Mouse (Mus musculus): ENCODE measurements around the gene Hist1h2bb. TPM values are rescaled to one million over a fixed set of nuclear protein-coding genes. Genes with fewer than 3 reads are reported as not detected.
A peak's percentile ranks its signal among the peaks of the same experiment; 100 is the strongest.
"Not testable (repeated sequence)": the region's sequence is repeated elsewhere in the genome, so short reads cannot be mapped to it uniquely, and the experiment has no call there.

Hist1h2bb gene
- 3.1 and 4.6 TPM in 2 replicates for polyA plus RNA-seq (2014; fragmentation: Nextera tagmentation; extraction: Ambion mirVana)

DNA sequence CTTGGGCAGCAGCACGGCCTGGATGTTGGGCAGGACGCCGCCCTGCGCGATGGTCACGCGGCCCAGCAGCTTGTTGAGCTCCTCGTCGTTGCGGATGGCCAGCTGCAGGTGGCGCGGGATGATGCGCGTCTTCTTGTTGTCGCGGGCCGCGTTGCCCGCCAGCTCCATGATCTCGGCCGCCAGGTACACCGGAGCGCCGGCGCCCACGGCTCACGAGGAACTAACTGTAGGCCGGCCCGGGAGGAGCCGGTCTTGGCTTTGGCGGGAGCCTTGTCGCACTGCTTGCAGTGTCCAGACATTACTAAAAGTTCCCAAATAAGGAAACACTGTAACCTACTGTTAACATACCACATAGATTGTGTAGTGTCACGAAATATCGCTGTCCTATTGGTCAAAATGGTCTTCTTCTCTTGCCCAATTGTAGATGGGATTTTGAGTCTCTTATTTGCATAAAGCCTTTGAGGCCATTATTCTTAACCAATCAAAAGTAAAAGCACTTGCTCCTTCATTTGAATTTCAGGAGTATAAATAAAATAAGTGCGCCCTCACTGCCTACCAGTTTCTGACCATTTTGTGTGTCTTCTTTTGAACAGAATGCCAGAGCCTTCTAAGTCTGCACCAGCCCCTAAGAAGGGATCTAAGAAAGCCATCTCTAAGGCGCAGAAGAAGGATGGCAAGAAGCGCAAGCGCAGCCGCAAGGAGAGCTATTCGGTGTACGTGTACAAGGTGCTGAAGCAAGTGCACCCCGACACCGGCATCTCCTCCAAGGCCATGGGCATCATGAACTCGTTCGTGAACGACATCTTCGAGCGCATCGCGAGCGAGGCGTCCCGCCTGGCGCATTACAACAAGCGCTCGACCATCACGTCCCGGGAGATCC is at the start of gene Hist1h2bb:
Gene Hist1h2bb, plus strand, starts transcription at position 534 of the 880 bp plus-strand sequence.
- Histone ChIP-seq H3K4me1 (replicated peaks; ENCODE audit: control insufficient read depth, insufficient read depth, low read length) (peaks cover 18% of the 10 kb centered on the region), H3K9ac (ENCODE audit: low read depth, low read length) (peak within 1 kb of the TSS; percentile 88), H3K4me2 (peak within 1 kb of the TSS; percentile 60), H3K4me3 (ENCODE audit: low read depth, low read length) (peak within 1 kb of the TSS; percentile 47), H3K27ac (ENCODE audit: low read depth, low read length) (peak within 1 kb of the TSS; percentile 100)
- peak; percentile 80 for ATAC-seq (replicated peaks; ENCODE audit: low FRiP score)
- not testable (repeated sequence) for H3K9me3 ChIP-seq (ENCODE audit: control insufficient read depth, low read length); H3K36me3 ChIP-seq (ENCODE audit: control insufficient read depth, insufficient read depth, low read length); H3K27me3 ChIP-seq (replicated peaks; ENCODE audit: control insufficient read depth, insufficient read depth, low read length)
- peak; percentile 84 for DNase-seq (ENCODE audit: low spot score)
- WGBS = under 1% methylated on average over 37 of the region's 58 CpGs

- under 1% methylated on average over 23 of the region's 32 CpGs for WGBS
- Histone ChIP-seq H3K4me2 (peak overlapping the region; percentile 59), H3K9ac (ENCODE audit: low read depth, low read length) (peak overlapping the region; percentile 73), H3K27me3 (replicated peaks; ENCODE audit: control insufficient read depth, insufficient read depth, low read length) (no peaks in the 10 kb centered on the region), H3K4me1 (replicated peaks; ENCODE audit: control insufficient read depth, insufficient read depth, low read length) (peaks cover 16% of the 10 kb centered on the region), H3K9me3 (ENCODE audit: control insufficient read depth, low read length) (no peaks in the 10 kb centered on the region), H3K4me3 (ENCODE audit: low read depth, low read length) (peak overlapping the region; percentile 42), H3K36me3 (ENCODE audit: control insufficient read depth, insufficient read depth, low read length) (no peaks in the 10 kb centered on the region), H3K27ac (ENCODE audit: low read depth, low read length) (peak overlapping the region; percentile 99)
- ATAC-seq (replicated peaks; ENCODE audit: low FRiP score) (peak; percentile 72), DNase-seq (ENCODE audit: low spot score) (peak; percentile 57)
Observed at GRCm38 (mm10) chr13:23697491-23698299, 48.8 kb upstream of the Hist1h2bb start.

- Histone ChIP-seq H3K9ac (ENCODE audit: low read depth, low read length) (peak within 1 kb of the TSS; percentile 73), H3K4me3 (ENCODE audit: low read depth, low read length) (peak within 1 kb of the TSS; percentile 42), H3K4me1 (replicated peaks; ENCODE audit: control insufficient read depth, insufficient read depth, low read length) (peaks cover 16% of the 10 kb centered on the region), H3K36me3 (ENCODE audit: control insufficient read depth, insufficient read depth, low read length) (no peaks in the 10 kb centered on the region), H3K9me3 (ENCODE audit: control insufficient read depth, low read length) (no peaks in the 10 kb centered on the region), H3K27ac (ENCODE audit: low read depth, low read length) (peak within 1 kb of the TSS; percentile 99), H3K4me2 (peak within 1 kb of the TSS; percentile 59), H3K27me3 (replicated peaks; ENCODE audit: control insufficient read depth, insufficient read depth, low read length) (no peaks in the 10 kb centered on the region)
- ATAC-seq (replicated peaks; ENCODE audit: low FRiP score) (peak; percentile 93), DNase-seq (ENCODE audit: low spot score) (peak; percentile 99)
- WGBS = under 1% methylated on average over 20 of the region's 22 CpGs
Observed at GRCm38 (mm10) chr13:23698300-23698693, 48.2 kb upstream of the Hist1h2bb start, which contains the start of gene Hist1h4c. Gene Hist1h4c (minus strand): TSS chr13:23698454.

DNA sequence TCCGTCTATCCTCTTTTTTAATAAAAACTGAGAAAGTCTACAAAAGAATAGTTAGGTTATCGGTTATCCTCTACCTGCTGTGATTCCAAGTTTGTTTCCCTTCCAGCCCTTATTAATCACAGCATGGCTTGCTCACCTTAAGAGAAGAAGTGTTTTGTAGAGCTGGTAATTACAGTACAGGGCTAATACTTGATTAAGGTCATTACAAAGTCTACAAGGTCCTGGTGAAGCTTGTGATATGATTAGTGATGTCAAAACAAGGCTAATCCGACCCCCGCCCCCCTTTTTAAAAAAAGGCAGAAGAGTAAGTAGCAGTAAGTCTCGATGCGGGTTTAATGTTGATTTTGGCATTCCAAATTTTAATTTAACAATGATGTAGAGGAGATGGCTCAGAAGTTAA is 47.5 kb upstream of the Hist1h2bb start:
- Histone ChIP-seq H3K4me1 (replicated peaks; ENCODE audit: control insufficient read depth, insufficient read depth, low read length) (peaks cover 16% of the 10 kb centered on the region), H3K4me2 (peak overlapping the region; percentile 35), H3K4me3 (ENCODE audit: low read depth, low read length) (no peak overlapping the region), H3K36me3 (ENCODE audit: control insufficient read depth, insufficient read depth, low read length) (no peaks in the 10 kb centered on the region), H3K9me3 (ENCODE audit: control insufficient read depth, low read length) (no peaks in the 10 kb centered on the region), H3K27me3 (replicated peaks; ENCODE audit: control insufficient read depth, insufficient read depth, low read length) (no peaks in the 10 kb centered on the region), H3K27ac (ENCODE audit: low read depth, low read length) (peak overlapping the region; percentile 78), H3K9ac (ENCODE audit: low read depth, low read length) (peak overlapping the region; percentile 27; the same call in 1 of the 2 replicates)
- DNase-seq (ENCODE audit: low spot score) = no peak
- 76% methylated on average over 6 of the region's 6 CpGs for WGBS
- ATAC-seq (replicated peaks; ENCODE audit: low FRiP score) = no peak

GRCm38 (mm10) chr13:23699767-23700166 is 46.8 kb upstream of the Hist1h2bb start:
- Histone ChIP-seq H3K4me1 (replicated peaks; ENCODE audit: control insufficient read depth, insufficient read depth, low read length) (peaks cover 16% of the 10 kb centered on the region), H3K9me3 (ENCODE audit: control insufficient read depth, low read length) (no peaks in the 10 kb centered on the region), H3K36me3 (ENCODE audit: control insufficient read depth, insufficient read depth, low read length) (no peaks in the 10 kb centered on the region), H3K4me2 (no peak overlapping the region), H3K27me3 (replicated peaks; ENCODE audit: control insufficient read depth, insufficient read depth, low read length) (no peaks in the 10 kb centered on the region), H3K9ac (ENCODE audit: low read depth, low read length) (no peak overlapping the region), H3K27ac (ENCODE audit: low read depth, low read length) (no peak overlapping the region), H3K4me3 (ENCODE audit: low read depth, low read length) (no peak overlapping the region)
- ATAC-seq (replicated peaks; ENCODE audit: low FRiP score) (no peak), DNase-seq (ENCODE audit: low spot score) (no peak)
- WGBS = 69% methylated on average over 3 of the region's 3 CpGs

DNA sequence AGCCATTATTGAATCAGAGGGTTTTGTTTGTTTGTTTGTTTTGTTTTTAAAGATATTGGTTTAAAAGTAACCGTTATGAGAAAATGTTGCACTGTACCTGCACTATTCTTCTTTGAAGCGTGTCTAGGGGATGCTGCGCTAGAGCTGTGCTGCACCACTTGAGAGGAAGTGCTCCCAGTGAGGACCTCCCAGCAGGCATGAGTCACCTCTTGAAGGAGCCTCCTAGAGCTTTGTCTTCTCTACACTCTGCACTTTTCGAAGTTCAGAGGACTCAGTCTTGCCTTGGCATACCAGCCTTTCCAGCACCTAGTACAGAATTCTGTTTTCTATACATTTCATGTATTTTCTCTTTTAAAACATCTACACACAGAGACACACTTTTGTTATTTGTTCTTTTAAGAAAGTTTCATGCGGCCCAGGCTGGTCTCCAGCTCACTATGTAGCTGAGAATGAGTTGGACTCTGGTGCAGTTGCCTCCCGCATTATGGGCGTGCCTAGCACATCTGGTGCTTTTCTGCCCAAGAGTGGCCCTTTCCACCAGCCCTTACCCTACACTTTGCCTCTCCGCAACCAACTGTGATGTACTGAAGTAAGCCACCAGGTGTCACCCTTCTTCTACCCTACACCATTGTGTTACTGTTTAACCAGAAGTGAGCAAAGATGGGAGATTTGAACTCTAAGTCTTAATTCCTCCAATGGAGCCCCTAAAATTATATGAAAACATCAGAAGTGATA is 45.6 kb upstream of the Hist1h2bb start:
- ATAC-seq (replicated peaks; ENCODE audit: low FRiP score) = peak; percentile 47; the same call in 1 of the 2 replicates
- peak; percentile 61 for DNase-seq (ENCODE audit: low spot score)
- peak overlapping the region; percentile 46 for H3K9ac ChIP-seq (ENCODE audit: low read depth, low read length)
- 0 out of 2 replicates have a peak overlapping the region, but pooled peaks have one; percentile 3 for H3K27ac ChIP-seq (ENCODE audit: low read depth, low read length)
- H3K4me1 ChIP-seq (replicated peaks; ENCODE audit: control insufficient read depth, insufficient read depth, low read length) = peaks cover 12% of the 10 kb centered on the region
- 0 out of 2 replicates have a peak overlapping the region, but pooled peaks have one; percentile 4 for H3K4me2 ChIP-seq
- no peak overlapping the region for H3K4me3 ChIP-seq (ENCODE audit: low read depth, low read length)
- H3K36me3 ChIP-seq (ENCODE audit: control insufficient read depth, insufficient read depth, low read length) = no peaks in the 10 kb centered on the region
- H3K9me3 ChIP-seq (ENCODE audit: control insufficient read depth, low read length) = no peaks in the 10 kb centered on the region
- 22% methylated on average over 8 of the region's 8 CpGs for WGBS
- no peaks in the 10 kb centered on the region for H3K27me3 ChIP-seq (replicated peaks; ENCODE audit: control insufficient read depth, insufficient read depth, low read length)

GRCm38 (mm10) chr13:23702220-23702619 is 44.3 kb upstream of the Hist1h2bb start:
- Histone ChIP-seq H3K36me3 (ENCODE audit: control insufficient read depth, insufficient read depth, low read length) (no peaks in the 10 kb centered on the region), H3K4me1 (replicated peaks; ENCODE audit: control insufficient read depth, insufficient read depth, low read length) (peaks cover 11% of the 10 kb centered on the region), H3K27me3 (replicated peaks; ENCODE audit: control insufficient read depth, insufficient read depth, low read length) (no peaks in the 10 kb centered on the region), H3K27ac (ENCODE audit: low read depth, low read length) (no peak overlapping the region), H3K4me2 (no peak overlapping the region), H3K9me3 (ENCODE audit: control insufficient read depth, low read length) (no peaks in the 10 kb centered on the region), H3K4me3 (ENCODE audit: low read depth, low read length) (no peak overlapping the region), H3K9ac (ENCODE audit: low read depth, low read length) (no peak overlapping the region)
- DNase-seq (ENCODE audit: low spot score) (no peak), ATAC-seq (replicated peaks; ENCODE audit: low FRiP score) (no peak)
- WGBS = 61% methylated on average over 4 of the region's 4 CpGs

DNA sequence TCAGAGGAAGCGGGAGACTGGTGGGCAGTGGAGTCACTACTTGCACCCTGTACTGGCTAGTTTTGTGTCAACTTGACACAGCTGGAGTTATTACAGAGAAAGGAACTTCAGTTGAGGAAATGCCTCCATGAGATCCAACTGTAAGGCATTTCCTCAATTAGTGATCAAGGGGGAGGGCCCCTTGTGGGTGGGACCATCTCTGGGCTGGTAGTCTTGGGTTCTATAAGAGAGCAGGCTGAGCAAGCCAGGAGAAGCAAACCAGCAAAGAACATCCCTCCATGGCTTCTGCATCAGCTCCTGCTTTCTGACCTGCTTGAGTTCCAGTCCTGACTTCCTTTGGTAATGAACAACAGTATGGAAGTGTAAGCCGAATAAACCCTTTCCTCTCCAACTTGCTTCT is 43.7 kb upstream of the Hist1h2bb start:
- not testable (repeated sequence) for H3K4me3 ChIP-seq (ENCODE audit: low read depth, low read length); ATAC-seq (replicated peaks; ENCODE audit: low FRiP score); H3K9ac ChIP-seq (ENCODE audit: low read depth, low read length); H3K27me3 ChIP-seq (replicated peaks; ENCODE audit: control insufficient read depth, insufficient read depth, low read length); DNase-seq (ENCODE audit: low spot score); H3K4me2 ChIP-seq; H3K27ac ChIP-seq (ENCODE audit: low read depth, low read length); H3K9me3 ChIP-seq (ENCODE audit: control insufficient read depth, low read length); H3K36me3 ChIP-seq (ENCODE audit: control insufficient read depth, insufficient read depth, low read length)
- 90% methylated on average over 2 of the region's 2 CpGs for whole genome bisulfite sequencing
- H3K4me1 ChIP-seq (replicated peaks; ENCODE audit: control insufficient read depth, insufficient read depth, low read length) = peaks cover 11% of the 10 kb centered on the region

All from liver, embryonic 11.5 days (tissue).